Mouse (Mus musculus) central nervous system, embryonic 11.5 days (tissue): Measurements from ENCODE around the gene Zfyve26. TPM values are rescaled to one million over a fixed set of nuclear protein-coding genes. Genes with fewer than 3 reads are reported as not detected.

ENCODE experiments used
- polyA plus RNA-seq: library from polyadenylated mRNA; depleted of rRNA; stranded (reverse); fragments of >200 nt; gene quantifications from 2 replicates; pipeline ENCODE4 v1.2.3, GENCODE M21; 2012; rRNA removed

Gene Zfyve26
- 21.6 and 28.8 TPM in 2 replicates for polyA plus RNA-seq

GRCm38 (mm10) chr12:79296126-79296816, at the start of gene Zfyve26:
Gene Zfyve26, minus strand, starts transcription at chr12:79296304.

GRCm38 (mm10) chr12:79297121-79297576, 1.0 kb upstream of the Zfyve26 start, which contains the start of gene Rad51b:
Gene Rad51b, plus strand, starts transcription at chr12:79297282.

GRCm38 (mm10) chr12:79208703-79209464, 87.2 kb downstream of the Zfyve26 start, which contains the start of gene Rdh12:
Gene Rdh12, plus strand, starts transcription at chr12:79208914.

GRCm38 (mm10) chr12:79192193-79192592, 103.9 kb downstream of the Zfyve26 start, which contains the start of gene Rdh11:
Gene Rdh11, minus strand, starts transcription at chr12:79192293.

Other genes with a start within 250 kb of the Zfyve26 start
- gene Pigh, start 206.7 kb downstream of the Zfyve26 start, polyA plus RNA-seq: 10.2 and 19.0 TPM in 2 replicates
- gene Arg2, start 165.5 kb downstream of the Zfyve26 start, polyA plus RNA-seq: 1.4 and 3.2 TPM in 2 replicates
- gene Vti1b, start 123.6 kb downstream of the Zfyve26 start, polyA plus RNA-seq: 51.9 and 55.3 TPM in 2 replicates
- 21.1 and 24.3 TPM in 2 replicates for gene Rdh11, start 104.0 kb downstream of the Zfyve26 start, polyA plus RNA-seq
- gene Rdh12, start 87.4 kb downstream of the Zfyve26 start, polyA plus RNA-seq: 1.2 and 1.5 TPM in 2 replicates
- gene Rad51b, start 978 bp upstream of the Zfyve26 start, polyA plus RNA-seq: 4.1 TPM in 2 replicates